Mouse (Mus musculus) embryonic facial prominence, embryonic 14.5 days (tissue): ENCODE data around the gene Zfp52. TPM values are rescaled to one million over a fixed set of nuclear protein-coding genes. Genes with fewer than 3 reads are reported as not detected.

Experiments used
- ATAC-seq: fragments of 200-750 bp; cut with Nextera tagmentation; 2 replicates; pipeline ENCODE4 v1.8.0; 2017; ENCODE audit warnings: low read depth, moderate number of reproducible peaks, moderate TSS enrichment
- DNase-seq: peaks from one replicate; pipeline ENCODE4 v3.0.0-alpha.2; 2015; ENCODE audit warnings: low spot score
- H3K27ac ChIP-seq: fragments of 300-500 bp; sonication (generic); replicated peaks from 2 replicates; pipeline ENCODE4 v1.5.1; 2014; ENCODE audit warnings: low read depth, mild to moderate bottlenecking, low read length, moderate library complexity
- H3K27me3 ChIP-seq: fragments of 300-500 bp; sonication (generic); replicated peaks from 2 replicates; pipeline ENCODE4 v1.6.1; 2014; ENCODE audit warnings: low read length; ENCODE audit not compliant: control insufficient read depth, insufficient read depth
- H3K36me3 ChIP-seq: fragments of 300-500 bp; sonication (generic); 2 replicates; pipeline ENCODE4 v1.6.1; 2014; ENCODE audit warnings: low read length, mixed read lengths; ENCODE audit not compliant: control insufficient read depth, insufficient read depth
- H3K4me1 ChIP-seq: fragments of 300-500 bp; sonication (generic); 2 replicates; pipeline ENCODE4 v1.6.1; 2014; ENCODE audit warnings: antibody characterized with exemption, low read length; ENCODE audit not compliant: control insufficient read depth, insufficient read depth
- H3K4me2 ChIP-seq: fragments of 300-500 bp; sonication (generic); 2 replicates; pipeline ENCODE4 v1.6.1; 2014; ENCODE audit warnings: low read depth, mild to moderate bottlenecking, low read length, moderate library complexity, mixed read lengths
- H3K4me3 ChIP-seq: fragments of 300-500 bp; sonication (generic); 2 replicates; pipeline ENCODE4 v1.5.1; 2014; ENCODE audit warnings: low read depth, mild to moderate bottlenecking, low read length
- H3K9ac ChIP-seq: fragments of 300-500 bp; sonication (generic); 2 replicates; pipeline ENCODE4 v1.6.1; 2014; ENCODE audit warnings: low read depth, mild to moderate bottlenecking, low read length, moderate library complexity, mixed read lengths
- H3K9me3 ChIP-seq: fragments of 300-500 bp; sonication (generic); 2 replicates; pipeline ENCODE4 v1.6.1; 2016; ENCODE audit warnings: low read length; ENCODE audit not compliant: control insufficient read depth
- whole genome bisulfite sequencing: fragments of 180-500 bp; shearing (Covaris S2); extraction: QIAGEN DNeasy Blood & Tissue Kit; methylation state at CpG from one replicate; pipeline ENCODE4 v1.1.7; 2014; 5-methylcytosine and 5-hydroxymethylcytosine counted together
- polyA plus RNA-seq: library from polyadenylated mRNA; unstranded; fragments of >200 nt; fragmentation: Nextera tagmentation; extraction: Ambion mirVana; gene quantifications from 2 replicates; pipeline ENCODE4 v1.2.1, GENCODE M21; 2014

Gene Zfp52
- polyA plus RNA-seq, 1 experiment from 2014 or later: 4.0 TPM

DNA sequence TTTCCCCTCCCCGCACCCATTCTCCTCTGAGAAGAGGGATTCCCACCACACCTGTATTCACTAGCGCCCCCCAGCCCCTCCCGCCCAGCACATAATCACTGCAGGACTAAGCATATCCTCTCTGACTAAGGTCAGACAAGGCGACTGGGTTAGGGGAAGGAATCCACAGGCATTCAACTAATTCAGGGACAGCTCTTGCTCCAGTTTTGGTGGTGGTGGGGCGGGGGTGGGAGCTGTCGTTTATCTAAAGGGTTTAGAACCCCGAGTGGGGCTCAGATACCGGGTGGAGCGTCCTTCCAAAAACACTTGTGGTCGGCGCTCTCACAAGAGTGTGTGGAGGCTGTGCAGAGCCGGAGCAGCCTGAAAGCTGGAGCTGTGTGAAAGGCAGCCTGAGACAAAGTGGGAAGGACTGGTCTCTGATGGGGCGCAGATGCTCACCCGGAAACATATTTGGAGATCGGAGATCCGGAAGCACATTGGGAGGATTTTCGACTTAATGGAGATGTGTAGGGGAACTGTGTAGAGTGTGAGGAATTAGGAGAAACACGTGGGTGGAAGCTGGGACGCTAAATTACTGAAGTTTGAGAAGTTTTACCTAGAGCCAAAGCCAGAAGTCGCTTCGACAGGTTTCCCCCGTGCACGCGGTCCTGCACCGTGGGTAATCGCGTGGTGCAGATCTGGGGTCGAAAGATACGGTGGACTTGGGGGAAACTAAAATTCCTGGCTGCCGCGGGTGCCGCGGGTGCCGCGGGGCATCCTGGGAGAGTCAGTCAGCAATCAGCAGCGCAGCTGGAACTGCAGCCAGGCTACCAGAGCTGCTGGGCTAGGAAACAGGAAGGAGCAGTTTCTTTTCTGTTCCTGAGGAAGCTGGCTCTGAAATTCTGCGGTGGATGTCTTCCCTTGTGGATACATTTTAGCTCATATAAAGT, 18.9 kb upstream of the Zfp52 start:
- peak overlapping the region; percentile 73 for H3K9ac ChIP-seq
- no peaks in the 10 kb centered on the region for H3K27me3 ChIP-seq
- H3K4me3 ChIP-seq: peak overlapping the region; percentile 57
- DNase-seq: peak; percentile 91
- no peaks in the 10 kb centered on the region for H3K9me3 ChIP-seq
- ATAC-seq: peak; percentile 93
- H3K4me2 ChIP-seq: peak overlapping the region; percentile 79
- peak overlapping the region; percentile 94 for H3K27ac ChIP-seq
- H3K4me1 ChIP-seq: no peaks in the 10 kb centered on the region
- under 1% methylated on average over 37 of the region's 37 CpGs for WGBS
- H3K36me3 ChIP-seq: no peaks in the 10 kb centered on the region

DNA sequence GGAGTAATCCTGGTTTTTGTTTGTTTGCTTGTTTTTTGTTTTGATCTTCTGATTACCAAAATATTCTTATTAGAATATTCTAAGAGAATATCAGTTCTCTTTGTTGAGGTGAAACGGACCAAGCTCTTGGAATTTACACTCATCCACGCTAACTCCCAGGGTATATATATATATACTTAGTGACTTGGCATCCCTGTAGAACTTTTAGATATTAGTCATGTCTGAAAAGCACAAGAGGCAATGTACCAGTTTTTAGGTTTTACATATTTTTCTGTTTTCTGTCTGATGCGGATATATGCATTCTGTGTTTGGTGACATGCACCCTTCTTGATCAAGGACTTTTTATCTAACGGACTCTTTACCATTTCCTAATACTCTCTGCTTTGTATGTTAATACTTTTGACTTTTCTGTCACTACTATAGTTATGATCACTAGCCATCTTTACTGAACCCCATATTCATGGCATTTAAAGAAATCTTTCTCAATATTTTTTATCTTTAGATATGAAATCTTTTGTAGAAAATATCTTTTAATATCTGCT, 18.1 kb upstream of the Zfp52 start:
- DNase-seq (no peak), ATAC-seq (no peak)
- WGBS: 34% methylated on average over 4 of the region's 4 CpGs
- Histone ChIP-seq H3K9ac (peak overlapping the region; percentile 73), H3K4me3 (peak overlapping the region; percentile 57), H3K4me1 (no peaks in the 10 kb centered on the region), H3K4me2 (peak overlapping the region; percentile 79), H3K27ac (peak overlapping the region; percentile 94), H3K27me3 (no peaks in the 10 kb centered on the region), H3K9me3 (no peaks in the 10 kb centered on the region), H3K36me3 (no peaks in the 10 kb centered on the region)

DNA sequence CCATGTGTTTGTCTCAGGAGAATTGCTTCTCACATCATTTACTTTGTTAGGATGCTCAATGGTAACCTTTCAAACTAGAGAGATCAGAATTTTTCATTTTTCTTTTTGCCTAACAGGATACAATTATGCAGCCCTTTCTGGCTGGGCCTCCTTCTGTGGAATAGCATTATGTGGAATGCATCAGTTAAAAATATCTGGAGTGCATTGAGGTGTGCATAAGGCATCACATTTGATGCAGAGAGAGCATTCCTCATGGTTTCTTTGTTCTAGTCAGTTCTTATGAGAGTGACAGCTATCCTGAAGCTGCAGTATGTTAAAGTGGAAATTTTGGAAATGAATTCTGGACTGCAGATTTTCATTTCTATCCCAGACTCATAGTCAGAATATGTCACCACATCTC, 9.1 kb upstream of the Zfp52 start:
- ATAC-seq: no peak

DNA sequence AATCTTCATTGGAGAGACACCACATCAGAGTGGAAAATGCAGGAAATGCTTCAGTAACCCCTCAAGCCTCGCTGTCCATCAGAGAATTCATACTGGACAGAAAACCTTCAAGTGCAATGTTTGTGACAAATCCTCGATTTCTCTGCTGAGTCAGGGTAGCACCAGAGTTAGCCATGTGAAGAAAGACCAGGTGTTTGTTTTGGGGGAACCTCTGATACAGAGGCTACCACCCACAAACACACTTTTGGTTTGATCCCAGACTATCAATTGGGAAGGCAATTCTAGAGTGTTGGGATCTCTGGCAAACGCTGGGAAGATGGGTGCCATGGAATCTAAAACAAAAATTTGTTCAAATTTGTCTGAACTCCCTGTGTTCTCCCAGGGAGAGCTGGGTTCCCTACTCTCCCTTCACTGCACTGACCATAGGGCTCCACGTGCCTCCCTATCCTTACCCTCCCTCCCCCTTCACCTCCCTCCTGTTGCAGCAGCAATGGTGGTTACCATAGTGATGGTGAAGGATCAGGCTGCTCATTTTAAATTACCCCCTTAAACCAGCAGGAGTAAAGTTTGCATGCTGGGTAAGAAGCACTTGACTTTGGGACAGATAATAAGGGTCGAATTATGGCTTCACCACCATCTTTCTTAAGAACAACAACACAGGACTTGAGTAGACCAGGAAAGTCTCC, 4.6 kb upstream of the Zfp52 start:
- H3K9ac ChIP-seq: no peak overlapping the region
- peak overlapping the region; percentile 60; the same call in 1 of the 2 replicates for H3K4me2 ChIP-seq
- H3K4me1 ChIP-seq: peaks cover 7% of the 10 kb centered on the region
- no peak overlapping the region for H3K4me3 ChIP-seq
- H3K27me3 ChIP-seq: no peaks in the 10 kb centered on the region
- ATAC-seq (no peak), DNase-seq (no peak)
- H3K27ac ChIP-seq: no peak overlapping the region
- H3K36me3 ChIP-seq: no peaks in the 10 kb centered on the region
- 75% methylated on average over 5 of the region's 5 CpGs for WGBS
- H3K9me3 ChIP-seq: no peaks in the 10 kb centered on the region

More for the DNA sequence above, 9.1 kb upstream of the Zfp52 start:
- no peak overlapping the region for H3K4me2 ChIP-seq
- peaks cover 2% of the 10 kb centered on the region; the same call in 1 of the 2 replicates for H3K4me1 ChIP-seq
- no peak overlapping the region for H3K27ac ChIP-seq
- H3K27me3 ChIP-seq: no peaks in the 10 kb centered on the region
- no peak overlapping the region for H3K4me3 ChIP-seq
- H3K9me3 ChIP-seq: no peaks in the 10 kb centered on the region
- H3K9ac ChIP-seq: no peak overlapping the region
- DNase-seq: no peak
- H3K36me3 ChIP-seq: no peaks in the 10 kb centered on the region

DNA sequence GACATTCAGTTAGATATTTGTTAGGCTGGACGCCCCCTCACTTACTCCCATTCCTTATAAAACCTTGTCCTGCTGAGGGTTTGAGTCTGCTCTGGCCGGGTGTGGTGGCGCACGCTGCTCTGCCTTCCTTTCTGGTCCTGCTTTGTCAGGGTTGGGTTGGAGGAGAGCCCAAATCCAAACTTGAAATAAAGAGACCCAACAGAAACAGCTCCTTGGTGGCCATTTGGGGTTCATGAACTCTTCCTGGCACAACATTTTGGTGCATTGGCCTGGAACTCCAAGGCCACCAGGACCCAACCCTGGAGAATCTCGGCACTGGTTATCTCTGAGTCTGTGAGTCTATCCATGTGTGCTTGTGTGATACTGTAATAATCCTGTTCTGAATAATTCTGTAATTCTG, 3.7 kb upstream of the Zfp52 start:
- Histone ChIP-seq H3K4me2 (peak overlapping the region; percentile 60), H3K9me3 (no peaks in the 10 kb centered on the region), H3K4me1 (peaks cover 7% of the 10 kb centered on the region), H3K36me3 (no peaks in the 10 kb centered on the region), H3K4me3 (peak overlapping the region; percentile 85), H3K9ac (peak overlapping the region; percentile 98), H3K27ac (peak overlapping the region; percentile 98), H3K27me3 (no peaks in the 10 kb centered on the region)
- no peak for ATAC-seq
- no peak for DNase-seq
- WGBS: 78% methylated on average over 5 of the region's 5 CpGs

DNA sequence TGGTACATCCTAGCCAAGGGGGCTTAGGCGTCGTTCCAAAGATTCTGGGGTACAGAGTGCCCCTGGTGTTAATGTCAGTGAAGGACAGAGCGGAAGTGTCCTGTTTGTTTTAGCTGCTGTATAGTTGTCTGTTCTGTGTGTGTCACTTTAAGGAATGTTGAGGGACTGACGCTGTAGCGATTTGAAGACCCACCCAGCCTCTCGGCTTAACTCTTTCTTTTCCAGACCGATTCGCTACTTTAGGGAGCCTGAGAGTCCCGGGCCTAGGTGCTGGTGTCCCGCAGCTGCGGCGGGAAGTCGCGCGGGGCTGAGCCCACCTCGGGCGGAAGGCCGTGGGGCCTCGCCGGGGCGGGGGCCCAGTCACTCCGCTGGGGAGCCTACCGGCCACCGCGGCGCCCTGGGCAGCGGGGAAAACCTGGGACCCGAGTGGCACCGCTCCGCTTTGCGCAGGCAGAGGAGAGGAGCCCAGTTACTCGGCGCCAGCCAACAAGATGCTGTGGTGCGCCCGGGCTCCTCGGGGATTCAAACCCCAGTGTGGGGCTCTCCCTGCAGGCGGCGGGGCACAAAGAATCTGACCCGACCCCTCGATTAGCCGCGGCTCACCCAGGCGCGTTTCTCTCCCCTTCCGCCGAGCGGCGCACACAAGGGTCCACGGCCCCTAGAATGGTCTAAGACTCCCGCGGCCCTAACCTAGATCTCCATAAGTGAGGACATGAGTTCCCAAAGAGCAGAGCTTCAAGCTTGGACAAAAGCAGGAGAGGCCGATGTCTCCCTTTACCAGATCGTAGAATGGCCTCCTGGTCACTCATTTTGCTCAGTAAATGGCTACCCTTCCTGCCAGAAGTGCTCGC, 3.0 kb upstream of the Zfp52 start:
- Histone ChIP-seq H3K4me3 (peak overlapping the region; percentile 85), H3K4me2 (peak overlapping the region; percentile 60), H3K9ac (peak overlapping the region; percentile 98), H3K9me3 (no peaks in the 10 kb centered on the region), H3K36me3 (no peaks in the 10 kb centered on the region), H3K27ac (peak overlapping the region; percentile 98), H3K4me1 (peaks cover 7% of the 10 kb centered on the region), H3K27me3 (no peaks in the 10 kb centered on the region)
- DNase-seq: peak; percentile 95
- under 1% methylated on average over 24 of the region's 54 CpGs for WGBS
- ATAC-seq: peak; percentile 92

DNA sequence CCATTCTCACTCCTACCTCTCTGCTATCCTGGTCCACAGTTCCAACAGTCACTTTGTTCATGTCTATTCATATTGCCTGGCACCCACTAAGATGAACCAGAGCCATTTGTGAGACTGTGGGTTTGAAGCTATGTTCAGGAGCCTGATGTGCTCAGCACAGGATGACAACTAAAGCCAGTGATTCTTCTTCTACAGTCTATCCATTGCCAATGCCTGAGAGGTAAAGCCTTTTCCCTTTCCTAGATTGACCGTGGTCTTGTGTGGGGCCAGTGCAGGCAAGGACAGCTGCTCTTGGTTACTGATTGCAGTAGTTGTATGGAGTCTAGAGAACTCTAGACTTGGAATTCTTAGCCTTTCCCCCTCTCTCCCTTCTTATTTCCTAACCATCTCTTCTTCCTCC, 1.4 kb upstream of the Zfp52 start:
- Histone ChIP-seq H3K36me3 (no peaks in the 10 kb centered on the region), H3K4me3 (no peak overlapping the region), H3K4me2 (no peak overlapping the region), H3K9ac (no peak overlapping the region), H3K27ac (peak overlapping the region; percentile 4), H3K4me1 (peaks cover 7% of the 10 kb centered on the region), H3K9me3 (no peaks in the 10 kb centered on the region), H3K27me3 (no peaks in the 10 kb centered on the region)
- ATAC-seq: no peak
- 94% methylated on average over 1 of the region's 1 CpGs for WGBS
- no peak for DNase-seq
